Mouse (Mus musculus) WW6 (cell line): ENCODE measurements at regions not wholly inside any gene's neighbourhood (a gene's known extent, or its start where the extent isn't known, plus 50 kb on each side); places are given as distances from the start of the nearest gene placed in this dataset.

Source experiments
- DNase-seq: peaks from one replicate; pipeline ENCODE4 v3.0.0-alpha.2; 2013; ENCODE audit warnings: low read depth, low spot score

DNA sequence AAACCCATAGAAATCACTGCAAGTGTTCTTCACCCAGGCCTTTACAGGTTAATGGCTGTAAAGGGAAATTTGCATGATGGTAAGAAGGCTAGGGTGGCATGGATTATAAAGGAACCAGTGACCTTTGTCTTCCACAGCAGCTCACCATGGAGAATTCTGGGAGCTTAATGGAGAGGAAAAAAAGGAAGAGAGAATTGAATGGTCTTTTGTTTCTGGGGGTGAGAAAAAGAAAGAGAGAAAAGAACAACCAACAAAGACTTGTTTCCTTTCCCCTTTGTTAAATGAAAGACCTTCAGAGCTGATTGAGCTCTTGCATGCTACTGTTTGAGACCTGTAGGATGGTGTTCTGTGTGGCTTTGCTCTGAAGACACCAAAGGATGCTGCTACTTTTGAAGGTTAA, 597.5 kb upstream of the Tenm3 start:
- DNase-seq: no peak

DNA sequence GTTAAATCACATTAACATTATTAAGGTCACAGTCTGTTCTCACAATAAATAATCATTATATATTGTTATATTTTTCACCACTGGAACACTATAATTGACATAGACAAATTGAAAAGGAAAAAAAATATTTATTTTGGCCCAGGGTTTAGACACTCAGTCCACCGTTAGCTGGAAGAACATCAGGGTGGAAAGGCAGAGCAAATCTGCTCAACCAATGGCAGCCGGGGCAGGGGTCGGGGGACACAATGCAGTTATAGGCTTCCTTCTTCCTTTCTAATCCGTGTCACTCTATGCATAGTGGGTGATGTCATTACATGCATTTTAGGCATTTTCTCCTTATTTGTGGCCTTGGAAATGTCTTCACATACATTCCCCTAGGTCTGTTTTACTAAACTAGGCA, 552.8 kb upstream of the Tenm3 start:
- DNase-seq: no peak

DNA sequence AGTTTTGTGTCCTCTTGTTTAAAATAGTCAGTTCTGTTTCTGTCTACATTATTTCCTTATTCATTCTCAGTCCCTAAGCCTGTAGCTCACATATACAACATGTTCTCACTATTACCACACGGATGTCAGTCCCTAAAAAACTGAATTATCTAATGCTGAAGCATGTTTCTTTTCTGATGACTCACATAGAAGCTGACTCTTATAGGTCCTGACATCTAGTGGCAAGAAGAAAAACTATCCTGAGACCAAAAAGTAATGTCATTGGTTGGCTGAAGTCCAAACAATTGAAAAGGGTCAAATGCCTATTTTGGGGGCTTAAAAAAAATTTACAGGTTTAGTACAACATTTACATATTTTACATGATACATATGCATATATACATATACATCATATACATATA, 551.3 kb upstream of the Tenm3 start:
- DNase-seq: no peak

DNA sequence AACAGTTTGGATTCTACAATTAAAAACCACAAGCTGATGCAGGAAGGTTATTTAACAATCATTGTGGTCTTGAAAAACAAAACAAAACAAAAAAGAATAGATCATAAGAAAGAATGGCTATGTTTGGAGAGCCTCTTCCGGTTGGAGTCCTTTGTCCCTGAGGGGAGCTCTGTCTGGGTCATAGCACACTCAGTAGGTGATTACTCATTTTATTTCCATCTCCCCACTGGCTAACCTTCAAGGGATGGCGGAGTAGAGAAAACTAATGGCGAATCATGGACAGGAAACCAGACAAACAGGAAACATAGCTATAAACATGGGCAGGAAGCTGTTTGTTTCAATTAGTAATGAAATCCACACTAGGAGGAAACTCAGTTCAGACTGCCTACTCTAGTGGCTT, 545.8 kb upstream of the Tenm3 start:
- DNase-seq: no peak

DNA sequence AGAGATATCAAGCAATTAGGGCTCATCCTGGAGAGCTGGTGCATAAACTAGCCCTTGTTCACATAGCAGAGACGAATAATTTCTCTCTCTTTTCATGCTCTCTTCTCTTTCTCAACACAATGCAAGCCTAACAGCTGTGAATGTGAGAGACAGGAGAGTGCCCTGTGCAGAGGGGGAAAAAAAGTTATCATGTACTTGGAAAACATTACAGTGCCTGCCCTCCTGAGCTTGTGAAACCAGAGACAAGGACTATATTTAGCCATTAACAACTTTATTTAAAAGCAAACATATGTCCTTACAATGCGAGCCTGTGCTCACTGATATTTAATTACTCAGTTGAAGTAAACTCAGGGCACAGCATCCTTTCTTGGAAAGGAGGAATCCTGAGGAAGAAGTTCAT, 543.8 kb upstream of the Tenm3 start:
- DNase-seq: no peak

DNA sequence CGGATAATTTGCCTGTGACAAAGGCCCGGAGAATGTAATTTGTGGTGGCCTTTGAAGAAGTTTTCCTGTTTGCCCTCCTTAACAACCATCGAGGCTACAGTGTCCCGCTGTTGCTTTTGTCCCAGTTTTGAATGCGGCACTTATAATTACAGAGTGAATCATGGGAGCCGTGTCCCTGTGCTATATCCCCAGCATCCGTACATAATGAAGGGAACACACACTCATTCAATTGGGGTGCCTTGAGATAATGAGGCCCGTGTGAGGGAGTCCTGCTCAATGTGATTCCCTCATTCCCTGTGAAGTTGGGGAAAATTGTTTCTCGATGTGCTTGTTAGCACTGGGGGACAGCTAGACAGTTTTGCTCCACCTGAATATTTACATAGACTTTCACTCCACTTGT, 528.9 kb upstream of the Tenm3 start:
- no peak for DNase-seq

DNA sequence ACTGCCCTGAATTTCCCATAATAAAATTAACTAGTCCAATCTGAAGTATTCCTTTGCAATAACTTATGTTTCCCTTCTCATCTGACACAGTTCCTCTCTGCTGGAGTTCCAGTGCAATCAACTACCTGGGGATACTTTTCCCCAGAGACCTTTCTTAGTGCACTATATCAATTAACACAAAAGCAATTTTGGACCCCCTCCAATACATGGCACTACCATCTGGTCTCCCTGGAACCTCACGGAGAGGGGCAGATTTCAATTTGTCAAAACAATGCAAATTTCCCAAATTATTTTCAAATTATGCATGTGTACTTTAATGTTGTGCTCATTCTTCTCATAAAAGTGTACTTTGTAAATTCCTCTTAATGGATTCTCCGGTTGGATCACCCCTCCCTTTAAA, 518.9 kb upstream of the Tenm3 start:
- no peak for DNase-seq

DNA sequence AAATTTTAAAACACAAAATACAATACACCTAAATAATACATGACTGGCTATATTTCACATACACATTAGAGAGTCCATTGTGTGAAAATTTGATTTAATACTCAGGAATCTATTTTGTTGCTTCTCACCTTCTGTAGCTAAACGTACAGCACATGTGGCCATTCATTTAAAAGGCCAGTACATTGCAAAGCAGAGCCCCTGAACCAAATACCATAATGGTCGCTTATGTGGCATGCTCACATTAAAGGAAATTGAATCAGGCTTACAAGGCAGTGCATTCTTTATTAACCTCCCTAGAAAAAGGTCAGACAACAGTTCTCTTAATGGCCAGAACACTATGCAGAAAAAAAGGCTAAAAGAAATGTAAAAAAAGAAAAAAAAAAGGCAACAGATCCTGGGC, 517.7 kb upstream of the Tenm3 start:
- DNase-seq: no peak

DNA sequence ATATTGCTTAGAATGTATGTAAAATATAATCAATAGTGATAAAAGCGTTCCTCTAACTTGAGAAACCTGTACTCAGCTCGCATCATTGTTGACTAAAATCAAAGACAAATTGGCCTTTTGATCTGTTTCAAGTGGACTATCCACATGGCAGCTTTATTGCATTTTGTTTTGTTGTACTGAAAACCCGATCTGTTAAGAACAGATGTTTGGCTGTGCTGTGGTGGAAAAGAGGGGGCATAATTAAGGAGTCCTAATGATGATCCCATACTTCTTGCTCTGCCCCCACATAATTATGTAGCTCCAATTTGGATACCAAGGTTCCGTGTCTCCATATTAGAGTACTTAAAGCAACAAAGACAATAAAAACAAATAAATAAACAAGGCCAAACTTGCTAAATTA, 516.4 kb upstream of the Tenm3 start:
- no peak for DNase-seq

DNA sequence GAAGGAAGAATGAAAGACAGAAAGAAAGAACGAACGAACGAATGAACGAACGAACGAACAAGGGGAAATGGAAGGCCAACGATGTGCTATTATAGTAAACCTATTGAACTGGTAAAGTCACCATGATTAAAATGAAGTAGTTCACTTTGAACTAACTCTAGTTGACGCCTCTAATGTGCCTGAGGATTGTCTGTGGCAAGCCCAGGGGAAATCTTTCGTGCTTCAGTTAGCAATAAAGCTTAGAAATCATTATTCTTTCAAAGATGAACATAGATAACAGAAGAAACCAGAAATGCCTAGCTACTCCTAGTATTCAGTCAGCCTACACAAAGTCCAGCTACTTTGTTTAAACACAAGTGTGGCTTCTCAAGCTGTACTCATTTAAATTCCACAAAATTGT, 515.9 kb upstream of the Tenm3 start:
- DNase-seq: no peak

DNA sequence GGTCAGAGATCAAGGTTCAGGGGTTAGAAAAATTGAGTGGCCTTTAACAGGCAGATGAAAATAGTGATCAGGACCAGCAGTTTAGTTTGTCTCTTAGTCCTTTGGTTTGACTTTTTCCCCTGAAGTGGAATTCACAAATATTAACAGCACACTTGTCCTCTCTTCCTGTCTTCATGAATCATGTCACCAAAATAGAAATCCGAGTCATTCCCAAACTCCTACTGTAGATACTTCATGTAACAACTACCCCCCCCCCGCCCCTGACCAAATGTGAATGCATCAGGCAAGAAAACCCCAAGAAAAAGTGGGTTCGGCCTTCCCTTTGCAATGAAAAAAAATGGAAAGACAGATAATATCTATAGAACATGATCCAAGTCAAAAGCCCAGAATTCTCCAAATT, 504.9 kb upstream of the Tenm3 start:
- DNase-seq: no peak

DNA sequence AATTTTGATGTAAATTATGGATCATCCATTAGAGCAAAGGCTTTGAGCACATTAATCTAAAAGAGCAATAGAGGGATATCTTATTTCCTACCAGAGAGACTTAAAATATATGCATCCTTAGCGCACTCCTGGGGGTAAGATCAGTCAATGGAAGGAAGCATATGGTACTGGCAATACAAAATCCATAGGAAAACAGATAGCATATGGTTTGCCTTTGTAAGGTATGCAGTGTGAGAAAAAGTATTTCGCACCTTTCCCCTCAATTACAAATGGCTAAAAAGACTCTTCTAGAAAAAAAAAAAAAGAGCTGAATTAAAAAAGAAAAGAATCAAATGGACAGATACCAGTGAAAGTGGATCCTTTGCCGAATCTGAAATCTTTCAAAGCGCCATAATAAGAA, 495.0 kb upstream of the Tenm3 start:
- DNase-seq: no peak

DNA sequence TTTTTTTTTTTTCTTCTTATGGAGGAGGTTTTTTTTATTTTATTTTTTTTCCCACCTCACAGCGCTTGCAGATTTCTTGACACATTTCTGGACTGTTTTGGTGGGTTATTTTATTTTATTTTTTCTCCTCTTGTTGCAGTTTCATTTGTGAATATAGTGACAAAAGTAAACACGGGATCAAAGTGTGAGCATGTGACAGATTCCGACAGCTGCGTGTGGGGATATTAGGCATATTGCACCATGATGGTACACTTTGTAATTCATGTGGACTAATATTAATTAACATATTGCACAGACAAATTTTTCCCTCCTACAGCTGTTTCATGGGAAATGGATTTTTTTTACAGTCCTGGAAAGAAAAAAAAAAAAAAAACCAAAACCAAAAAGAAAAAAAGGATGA, 483.2 kb upstream of the Tenm3 start:
- no peak for DNase-seq

DNA sequence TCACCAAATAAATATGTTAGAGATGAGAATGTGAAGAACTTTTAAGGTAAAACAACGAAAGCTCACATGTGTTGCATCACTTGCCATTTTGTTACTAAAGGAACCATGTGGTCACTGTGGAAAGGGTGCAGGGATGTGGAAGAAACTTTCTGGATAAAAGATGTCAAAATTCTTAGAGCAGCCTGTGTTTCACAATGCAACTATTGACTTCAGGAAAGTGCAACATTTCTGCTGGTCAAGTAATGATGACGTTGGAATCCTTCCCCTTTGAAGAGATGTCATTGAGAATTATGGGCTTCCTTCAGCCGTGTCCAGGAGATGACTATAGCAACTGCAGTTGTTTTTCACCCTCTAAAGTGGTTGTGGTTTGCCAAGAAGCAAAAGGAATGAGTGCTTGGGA, 477.7 kb upstream of the Tenm3 start:
- DNase-seq: no peak

DNA sequence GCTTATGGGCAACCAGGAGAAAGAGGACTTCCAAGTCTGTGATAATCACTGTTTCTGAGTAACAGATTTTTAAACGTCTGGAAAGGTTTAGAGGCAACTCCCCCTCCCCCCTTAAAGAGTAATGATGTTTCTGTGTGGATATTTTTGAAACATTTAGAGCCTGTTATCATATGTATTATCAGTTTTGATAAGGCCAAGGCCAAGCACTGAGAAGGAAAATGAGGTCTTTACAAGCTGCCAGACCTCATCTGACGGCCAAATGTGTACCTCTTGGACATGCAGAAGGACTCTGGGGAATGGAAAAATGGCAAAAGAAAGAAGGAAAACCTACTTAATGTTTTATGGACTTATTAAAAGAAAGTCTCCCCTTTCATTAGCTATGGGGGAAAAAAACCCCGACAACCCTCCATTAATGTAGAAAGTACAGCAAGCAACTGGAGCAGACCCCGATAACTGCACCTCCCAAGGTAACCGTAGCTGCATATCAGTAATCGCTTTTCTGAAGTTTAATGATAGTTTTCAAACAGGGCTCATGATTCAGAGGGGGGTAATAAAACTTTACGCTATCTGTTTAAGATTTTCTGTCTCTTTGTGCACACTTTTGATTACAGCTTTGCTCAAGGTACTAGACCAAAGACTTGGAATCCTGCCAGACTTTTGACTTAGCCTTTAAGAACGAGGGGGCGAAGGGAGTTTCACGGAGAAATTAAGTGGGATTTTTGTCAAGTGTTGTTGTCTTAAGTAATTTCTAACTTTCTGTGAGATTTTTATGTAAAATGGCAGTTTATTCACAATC, 469.9 kb upstream of the Tenm3 start:
- DNase-seq: no peak

DNA sequence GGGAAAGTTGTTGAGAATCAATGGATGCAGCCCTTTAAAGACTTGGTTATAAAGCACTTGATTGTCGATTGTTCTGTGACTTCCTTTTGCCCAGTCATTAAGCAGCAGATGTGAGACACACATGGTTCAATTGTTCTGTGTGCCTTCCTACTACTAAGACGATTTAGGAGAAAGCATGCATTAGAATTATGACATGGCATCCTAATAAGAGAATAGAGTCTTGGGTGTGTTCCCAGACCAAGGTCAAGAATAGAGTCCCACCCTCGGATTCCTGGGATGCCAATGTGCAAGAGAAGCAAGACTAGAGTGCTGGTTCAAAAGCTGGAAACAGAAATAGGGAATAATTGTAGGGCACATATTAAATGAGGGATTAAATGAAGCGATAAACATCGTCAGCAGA, 469.1 kb upstream of the Tenm3 start:
- peak; percentile 9 for DNase-seq

DNA sequence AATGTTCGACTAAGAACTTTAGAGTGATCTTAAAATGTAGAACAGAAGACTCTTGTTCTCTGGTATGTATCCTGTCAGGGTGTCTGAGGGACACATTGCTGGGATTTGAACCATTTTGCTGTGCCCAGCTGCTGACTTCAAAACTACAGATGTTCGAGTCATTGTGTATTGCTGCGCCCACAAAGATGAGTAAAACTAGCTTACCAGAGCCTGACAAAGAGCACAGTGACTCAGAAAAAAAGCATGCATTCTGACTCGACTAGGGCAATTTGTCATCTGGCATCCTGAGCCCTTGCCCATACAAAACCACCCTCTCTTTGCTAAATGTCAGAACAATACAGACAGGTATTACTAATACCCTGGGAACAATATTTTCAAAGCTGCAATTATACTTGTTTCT, 438.6 kb upstream of the Tenm3 start:
- DNase-seq: no peak

DNA sequence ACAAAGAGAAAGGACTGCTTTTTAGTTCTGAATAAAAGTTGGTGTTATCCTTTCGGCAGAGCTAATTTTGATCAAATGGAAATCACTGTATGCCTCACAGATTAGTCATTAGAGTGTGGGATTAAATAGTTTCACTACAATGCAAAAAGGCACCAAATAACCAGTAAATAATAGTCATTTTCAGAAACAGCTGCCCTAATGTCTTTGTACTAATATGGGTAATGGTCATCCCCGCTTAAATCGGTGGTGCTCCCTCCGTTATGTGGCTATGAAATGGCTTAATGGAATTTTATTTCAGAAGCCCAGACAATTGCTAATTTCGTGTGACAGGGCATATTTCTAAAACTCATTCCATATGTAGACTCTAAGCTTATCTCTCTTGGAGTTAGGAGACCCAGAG, 437.5 kb upstream of the Tenm3 start:
- no peak for DNase-seq

DNA sequence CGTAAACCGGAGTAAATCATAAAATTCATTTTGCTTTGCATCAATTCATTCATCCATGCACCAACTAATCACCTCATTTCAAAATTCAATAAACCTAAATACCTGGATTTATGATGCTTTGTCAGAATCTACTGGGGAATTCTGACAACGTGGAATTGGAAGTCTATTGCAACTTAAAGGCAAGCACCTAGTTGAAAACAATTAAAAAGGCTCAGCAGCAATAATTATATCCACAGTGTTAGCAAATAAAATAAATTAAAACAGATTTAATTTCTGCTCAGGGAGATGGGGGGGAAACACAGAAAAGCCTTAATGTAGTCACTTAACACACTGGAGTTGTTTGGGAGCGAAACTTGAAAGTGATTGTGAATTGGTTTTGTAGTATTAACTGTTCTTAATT, 430.3 kb upstream of the Tenm3 start:
- no peak for DNase-seq

DNA sequence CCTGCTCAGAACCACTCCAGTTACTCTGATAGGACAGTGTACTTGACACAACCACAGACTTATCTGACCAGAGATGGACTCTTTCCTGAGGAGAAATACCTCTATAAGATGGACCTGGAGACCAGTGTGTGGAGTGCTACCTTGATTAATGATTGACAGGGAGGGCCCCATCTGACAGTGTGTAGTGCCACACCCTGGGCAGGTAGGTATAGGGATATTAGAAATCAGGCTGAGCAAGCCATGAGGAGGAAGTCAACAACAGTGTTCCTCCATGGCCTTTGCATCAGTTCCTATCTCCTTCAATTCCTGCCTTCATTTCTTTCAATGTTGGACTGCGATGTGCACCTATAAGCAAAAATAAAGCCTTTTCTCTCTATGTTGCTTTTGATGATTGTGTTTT, 429.4 kb upstream of the Tenm3 start:
- DNase-seq: no peak

DNA sequence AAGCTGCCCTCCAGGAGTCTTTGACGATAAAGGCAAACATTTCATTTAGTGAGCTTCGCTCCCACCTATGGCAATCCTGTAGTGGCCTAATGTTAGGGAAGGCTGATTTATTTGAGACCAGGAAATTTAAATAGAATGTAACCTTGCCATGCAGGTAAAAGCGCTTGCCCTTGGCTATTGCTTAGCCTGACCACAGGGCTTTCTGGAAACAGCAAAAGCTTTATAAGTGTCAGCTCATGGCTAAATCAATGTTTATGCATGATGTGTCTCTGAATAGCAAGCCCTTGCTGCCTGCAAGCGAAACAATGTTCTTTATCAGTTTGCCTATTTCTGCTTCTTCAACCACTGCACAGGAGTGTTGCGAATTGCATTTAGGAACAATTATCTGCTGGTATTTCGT, 419.7 kb upstream of the Tenm3 start:
- no peak for DNase-seq

DNA sequence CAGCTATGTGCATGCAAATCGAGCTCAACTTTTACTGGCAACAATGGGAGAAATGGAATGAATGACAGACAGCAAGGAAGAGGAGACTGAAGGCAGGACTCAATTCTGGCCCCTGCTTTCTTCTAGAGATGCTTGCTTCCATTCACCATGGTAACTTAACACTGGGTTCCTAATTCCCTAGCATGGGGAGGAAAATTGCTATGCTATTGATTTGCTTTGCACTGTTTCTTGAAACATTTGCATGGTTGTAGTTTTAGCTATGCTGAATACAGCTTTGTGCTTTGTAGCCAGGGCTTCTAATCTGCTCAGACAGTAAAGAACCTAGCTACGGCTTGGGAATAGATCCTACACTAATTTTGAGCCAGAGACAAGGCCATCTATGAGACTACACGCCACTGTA, 419.0 kb upstream of the Tenm3 start:
- no peak for DNase-seq

DNA sequence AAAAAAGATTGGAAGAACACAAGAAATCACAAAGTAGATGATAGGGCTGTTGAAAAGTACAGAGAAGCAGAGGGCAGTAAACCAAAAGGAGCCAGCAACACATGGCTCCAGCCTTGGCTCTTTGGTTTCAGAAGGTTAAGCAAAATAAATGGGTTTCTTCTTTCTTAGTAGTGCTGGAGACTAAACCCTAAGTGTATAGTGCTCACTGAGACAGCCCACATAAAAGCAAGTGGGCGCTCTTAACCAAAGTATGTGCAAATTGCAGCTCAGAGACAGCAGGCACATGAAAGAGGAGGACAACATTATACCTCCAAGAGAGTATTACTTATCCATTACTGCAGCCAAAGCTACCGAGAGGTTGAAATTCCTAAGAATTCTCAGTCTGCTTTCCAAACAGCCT, 412.2 kb upstream of the Tenm3 start:
- DNase-seq: no peak

DNA sequence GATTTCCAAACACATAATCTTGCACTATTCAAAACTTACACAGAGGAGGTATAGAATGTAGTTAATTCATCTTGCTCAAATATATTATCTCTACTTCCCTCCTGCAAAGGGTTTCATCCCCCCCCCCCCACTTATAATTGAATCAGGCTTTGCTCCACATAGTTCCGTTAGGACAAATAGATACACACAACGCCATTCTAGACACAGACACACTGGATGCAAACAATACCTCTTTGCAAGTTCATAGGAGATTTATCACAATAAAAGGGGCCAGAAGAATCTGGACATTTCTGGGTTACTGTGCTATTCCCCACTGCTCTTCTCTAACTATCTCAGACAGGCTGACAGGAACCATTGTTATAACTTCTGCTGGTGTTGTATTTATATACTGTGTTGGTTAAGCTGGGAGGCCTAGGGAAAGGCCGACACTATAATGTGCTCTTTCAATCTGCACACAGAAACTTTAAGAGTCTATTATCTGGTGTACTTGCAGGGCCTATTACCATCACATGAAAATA, 410.6 kb upstream of the Tenm3 start:
- DNase-seq: no peak
